8 mouse cellular contexts compared by ENCODE assay signal in the genomic region with DNA sequence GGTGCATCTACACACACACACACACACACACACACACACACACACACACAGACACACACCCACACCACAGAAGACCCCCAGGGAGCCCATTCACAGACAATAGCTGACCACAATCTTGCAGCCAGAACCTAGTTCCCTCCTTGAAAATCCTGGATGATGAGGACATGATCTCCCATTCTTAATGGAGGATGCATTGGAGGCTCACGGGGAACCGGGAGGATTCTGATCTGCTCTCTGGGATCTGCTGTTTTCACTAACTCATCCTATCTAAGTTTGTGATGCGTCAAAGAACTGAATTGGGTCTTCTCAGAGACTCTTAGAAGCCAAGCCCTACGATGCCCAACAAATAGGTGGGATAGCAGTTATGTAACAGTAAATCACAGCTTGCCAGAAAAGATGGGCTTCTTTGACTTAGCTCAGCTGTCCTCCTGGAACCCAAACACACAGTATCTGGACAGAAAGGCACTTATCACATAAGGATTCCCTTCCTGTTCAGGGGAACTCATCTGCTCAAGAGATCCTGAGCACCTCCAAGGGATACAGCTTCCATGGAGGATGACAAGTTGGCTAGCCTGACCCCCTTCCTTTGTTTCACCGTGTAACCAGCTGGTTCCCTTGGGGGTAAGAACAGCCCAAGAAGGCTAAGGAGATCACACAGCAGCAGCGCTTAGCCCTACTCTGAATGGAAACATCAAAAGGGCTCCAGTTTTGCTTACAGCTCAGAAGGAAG. TPM values are rescaled to one million over a fixed set of nuclear protein-coding genes. Genes with fewer than 3 reads are reported as not detected.
DNase-seq lines count a peak whose midpoint lies in the region; ATAC-seq lines count a peak whose summit lies in the region.

No protein-coding gene starts in this region.

- H3K9me3 ChIP-seq in kidney, embryonic 15.5 days (replicated peaks), result no peaks in the 10 kb centered on the region
- no peaks in the 10 kb centered on the region for H3K9me3 ChIP-seq in forebrain, embryonic 16.5 days (ENCODE audit: control insufficient read depth, low read length)
- no peaks in the 10 kb centered on the region for H3K9me3 ChIP-seq in midbrain, embryonic 12.5 days

- no peak for DNase-seq in kidney, postnatal 4 days
- peak; percentile 39 to 61 for DNase-seq in cerebellum, adult 18-20 months
- DNase-seq in urinary bladder, adult 2 months (ENCODE audit: low spot score), result no peak
- DNase-seq in adrenal gland, adult 18-20 months (ENCODE audit: low spot score in 2 of 2), result no peak
- no peak for DNase-seq in right cerebral cortex, postnatal 14 days

- H3K4me1 ChIP-seq in kidney, embryonic 15.5 days, result peaks cover 14% of the 10 kb centered on the region
- peaks cover 26% of the 10 kb centered on the region for H3K4me1 ChIP-seq in forebrain, embryonic 16.5 days (replicated peaks; ENCODE audit: control insufficient read depth, insufficient read depth, low read length)
- peaks cover 42% of the 10 kb centered on the region for H3K4me1 ChIP-seq in midbrain, embryonic 12.5 days

- ATAC-seq in kidney, embryonic 15.5 days (replicated peaks; ENCODE audit: low FRiP score), result no peak
- ATAC-seq in forebrain, embryonic 16.5 days, result peak; percentile 30
- peak; percentile 53 for ATAC-seq in midbrain, embryonic 12.5 days (ENCODE audit: low FRiP score, low read depth)

- H3K4me2 ChIP-seq in kidney, embryonic 15.5 days, result peak overlapping the region; percentile 86
- H3K4me2 ChIP-seq in forebrain, embryonic 16.5 days (ENCODE audit: low read length), result peak overlapping the region; percentile 76
- H3K4me2 ChIP-seq in midbrain, embryonic 12.5 days (replicated peaks), result peak overlapping the region; percentile 68

- no peaks in the 10 kb centered on the region for H3K27me3 ChIP-seq in kidney, embryonic 15.5 days
- H3K27me3 ChIP-seq in forebrain, embryonic 16.5 days (replicated peaks; ENCODE audit: control insufficient read depth, insufficient read depth, low read length), result no peaks in the 10 kb centered on the region
- no peaks in the 10 kb centered on the region for H3K27me3 ChIP-seq in midbrain, embryonic 12.5 days

- peaks cover 2% of the 10 kb centered on the region; the same call in 1 of the 2 replicates for H3K36me3 ChIP-seq in kidney, embryonic 15.5 days
- peaks cover 11% of the 10 kb centered on the region for H3K36me3 ChIP-seq in forebrain, embryonic 16.5 days (ENCODE audit: control insufficient read depth, insufficient read depth)
- H3K36me3 ChIP-seq in midbrain, embryonic 12.5 days, result peaks cover 35% of the 10 kb centered on the region

- peak overlapping the region; percentile 51 for H3K4me3 ChIP-seq in kidney, embryonic 15.5 days (replicated peaks)
- peak overlapping the region; percentile 77 for H3K4me3 ChIP-seq in forebrain, embryonic 16.5 days (replicated peaks; ENCODE audit: low read length)
- peak overlapping the region; percentile 66 for H3K4me3 ChIP-seq in midbrain, embryonic 12.5 days

- no peak overlapping the region for H3K27ac ChIP-seq in kidney, embryonic 15.5 days
- peak overlapping the region; percentile 98 for H3K27ac ChIP-seq in forebrain, embryonic 16.5 days (ENCODE audit: low read length)
- peak overlapping the region; percentile 98 for H3K27ac ChIP-seq in midbrain, embryonic 12.5 days (replicated peaks)

- peak overlapping the region; percentile 50; the same call in 1 of the 2 replicates for H3K9ac ChIP-seq in kidney, embryonic 15.5 days
- H3K9ac ChIP-seq in forebrain, embryonic 16.5 days (replicated peaks; ENCODE audit: low read depth, low read length), result peak overlapping the region; percentile 96
- peak overlapping the region; percentile 88 for H3K9ac ChIP-seq in midbrain, embryonic 12.5 days (replicated peaks)

- 63% methylated on average over 6 of the region's 6 CpGs for WGBS in kidney, embryonic 15.5 days
- WGBS in forebrain, embryonic 16.5 days, result 28% methylated on average over 6 of the region's 6 CpGs
- WGBS in midbrain, embryonic 12.5 days, result 34% methylated on average over 6 of the region's 6 CpGs

RNA-seq across cellular contexts. Expression of gene Tagln3, which starts 1.1 kb away (rescaled TPM):
- polyA plus RNA-seq in kidney, embryonic 15.5 days (2015; fragmentation: Nextera tagmentation; extraction: Ambion mirVana), result 7.9 and 13.4 TPM in 2 replicates
- 455 and 473 TPM in 2 replicates for polyA plus RNA-seq in forebrain, embryonic 16.5 days (2015; fragmentation: Nextera tagmentation; extraction: Ambion mirVana)
- 383 and 400 TPM in 2 replicates for polyA plus RNA-seq in midbrain, embryonic 12.5 days (2016; fragmentation: Nextera tagmentation; extraction: Ambion mirVana)
- polyA plus RNA-seq in urinary bladder, adult 2 months (2012; rRNA removed), result 1.4 and 2.0 TPM in 2 replicates
- total RNA-seq in adrenal gland, adult 18-20 months (2021), result 1 to 10 TPM; 3.4 to 4.8 TPM

RNA-seq across cellular contexts. Expression of gene Abhd10, which starts 19.4 kb away (rescaled TPM):
- 36.9 and 39.3 TPM in 2 replicates for polyA plus RNA-seq in kidney, embryonic 15.5 days (2015; fragmentation: Nextera tagmentation; extraction: Ambion mirVana)
- 42.1 and 42.7 TPM in 2 replicates for polyA plus RNA-seq in forebrain, embryonic 16.5 days (2015; fragmentation: Nextera tagmentation; extraction: Ambion mirVana)
- 48.9 and 49.5 TPM in 2 replicates for polyA plus RNA-seq in midbrain, embryonic 12.5 days (2016; fragmentation: Nextera tagmentation; extraction: Ambion mirVana)
- 19.8 and 22.0 TPM in 2 replicates for polyA plus RNA-seq in urinary bladder, adult 2 months (2012; rRNA removed)
- total RNA-seq in adrenal gland, adult 18-20 months (2021), result 10 to 100 TPM; 14.2 to 27.5 TPM

RNA-seq across cellular contexts. Expression of gene Tmprss7, which starts 29.9 kb away (rescaled TPM):
- 0.09 TPM in 1 of 2 replicates, not detected in the other for polyA plus RNA-seq in kidney, embryonic 15.5 days (2015; fragmentation: Nextera tagmentation; extraction: Ambion mirVana)
- polyA plus RNA-seq in forebrain, embryonic 16.5 days (2015; fragmentation: Nextera tagmentation; extraction: Ambion mirVana), result 0.58 and 0.75 TPM in 2 replicates
- polyA plus RNA-seq in midbrain, embryonic 12.5 days (2016; fragmentation: Nextera tagmentation; extraction: Ambion mirVana), result 0.52 and 0.85 TPM in 2 replicates
- polyA plus RNA-seq in urinary bladder, adult 2 months (2012; rRNA removed), result 0.04 and 0.22 TPM in 2 replicates
- total RNA-seq in adrenal gland, adult 18-20 months (2021), result under 1 TPM; 0.17 to 0.26 TPM

Comparison
In these comparisons a context has a peak if more than half of its experiments do, and no peak if none do; other contexts are left out.
1. DNase-seq: peak in cerebellum, adult 18-20 months (2 of 2); none in kidney, postnatal 4 days (0 of 2), urinary bladder, adult 2 months (single experiment), adrenal gland, adult 18-20 months (0 of 2) and right cerebral cortex, postnatal 14 days (single experiment).
2. RNA of gene Tagln3, which starts 1.1 kb away (polyA plus RNA-seq): 455 to 473 TPM in forebrain, embryonic 16.5 days and 383 to 400 TPM in midbrain, embryonic 12.5 days; 7.9 to 13.4 TPM in kidney, embryonic 15.5 days and 1.4 to 2.0 TPM in urinary bladder, adult 2 months; every median in the first group is over 10 times any median in the second.
3. Peak in every context shown above with its lines, with median percentiles within 50 percentile points of each other: H3K4me2 ChIP-seq, H3K4me3 ChIP-seq and H3K9ac ChIP-seq.